Mouse (Mus musculus) ES-Bruce4 (cell line): ENCODE measurements at regions not wholly inside any gene's neighbourhood (a gene's known extent, or its start where the extent isn't known, plus 50 kb on each side); places are given as distances from the start of the nearest gene placed in this dataset.

Experiments used
- CTCF ChIP-seq: IDR thresholded peaks from one replicate; pipeline ENCODE4 v1.8.1; 2011; ENCODE audit warnings: low read depth, low read length
- EP300 ChIP-seq: IDR thresholded peaks from 2 replicates; pipeline ENCODE4 v1.6.1; 2011; ENCODE audit warnings: low read depth, low read length; ENCODE audit not compliant: insufficient read depth
- POLR2A ChIP-seq: IDR thresholded peaks from one replicate; pipeline ENCODE4 v1.8.1; 2011; ENCODE audit warnings: low read length; ENCODE audit not compliant: insufficient read depth

- TF ChIP-seq POLR2A (no peak), CTCF (no peak), EP300 (no peak)
These were observed 104.2 kb downstream of the 4931417E11Rik start for GRCm38 (mm10) chr6:73365306-73365705.
